Mouse (Mus musculus) cortical plate, adult 2 months (tissue): ENCODE data around the gene Lipt2.

Experiments used
- CTCF ChIP-seq: fragments of 200-500 bp; IDR thresholded peaks from 2 replicates; pipeline ENCODE4 v1.5.1; 2011; ENCODE audit warnings: mild to moderate bottlenecking, control low read depth, low read length; ENCODE audit not compliant: insufficient read depth; ENCODE audit errors: extremely low read depth
- POLR2A ChIP-seq: fragments of 200-500 bp; IDR thresholded peaks from 2 replicates; pipeline ENCODE4 v1.6.1; 2011; ENCODE audit warnings: mild to moderate bottlenecking, low read length, control low read depth; ENCODE audit not compliant: insufficient read depth; ENCODE audit errors: extremely low read depth

GRCm38 (mm10) chr7:100168654-100169053 lies 9.6 kb downstream of the Lipt2 start:
- no peak for TF ChIP-seq POLR2A
- TF ChIP-seq CTCF = no peak
